Mouse (Mus musculus) forebrain, embryonic 11.5 days (tissue): Measurements from ENCODE around the gene Khk. TPM values are rescaled to one million over a fixed set of nuclear protein-coding genes. Genes with fewer than 3 reads are reported as not detected.

ENCODE experiments used
- ATAC-seq: fragments of 200-750 bp; cut with Nextera tagmentation; replicated peaks from 2 replicates; pipeline ENCODE4 v1.8.0; 2017; ENCODE audit warnings: moderate TSS enrichment; ENCODE audit not compliant: low FRiP score
- DNase-seq: peaks from one replicate; pipeline ENCODE4 v3.0.0-alpha.2; 2017; ENCODE audit warnings: low spot score
- H3K27ac ChIP-seq: fragments of 300-500 bp; sonication (generic); 2 replicates; pipeline ENCODE4 v1.5.1; 2014; ENCODE audit warnings: low read depth, low read length
- H3K27me3 ChIP-seq: fragments of 300-500 bp; sonication (generic); 2 replicates; pipeline ENCODE4 v1.6.1; 2014; ENCODE audit warnings: mild to moderate bottlenecking, low read length, mixed read lengths; ENCODE audit not compliant: control insufficient read depth, insufficient read depth
- H3K36me3 ChIP-seq: fragments of 300-500 bp; sonication (generic); 2 replicates; pipeline ENCODE4 v1.6.1; 2014; ENCODE audit warnings: mild to moderate bottlenecking, low read length, moderate library complexity, mixed read lengths; ENCODE audit not compliant: control insufficient read depth, insufficient read depth
- H3K4me1 ChIP-seq: fragments of 300-500 bp; sonication (generic); replicated peaks from 2 replicates; pipeline ENCODE4 v1.6.1; 2014; ENCODE audit warnings: low read length, mixed read lengths; ENCODE audit not compliant: control insufficient read depth, insufficient read depth
- H3K4me2 ChIP-seq: fragments of 300-500 bp; sonication (generic); 2 replicates; pipeline ENCODE4 v1.6.1; 2014; ENCODE audit warnings: low read depth, mild to moderate bottlenecking, low read length, moderate library complexity, mixed read lengths; ENCODE audit not compliant: severe bottlenecking
- H3K4me3 ChIP-seq: fragments of 300-500 bp; sonication (generic); 2 replicates; pipeline ENCODE4 v1.5.1; 2014; ENCODE audit warnings: low read depth, low read length
- H3K9ac ChIP-seq: fragments of 300-500 bp; sonication (generic); 2 replicates; pipeline ENCODE4 v1.6.1; 2014; ENCODE audit warnings: low read length
- H3K9me3 ChIP-seq: fragments of 300-500 bp; sonication (generic); 2 replicates; pipeline ENCODE4 v1.6.1; 2016; ENCODE audit warnings: low read length, mixed read lengths; ENCODE audit not compliant: control insufficient read depth
- WGBS: fragments of 180-500 bp; shearing (Covaris S2); extraction: QIAGEN DNeasy Blood & Tissue Kit; methylation state at CpG from one replicate; pipeline ENCODE4 v1.1.7; 2014; 5-methylcytosine and 5-hydroxymethylcytosine counted together
- polyA plus RNA-seq: library from polyadenylated mRNA; unstranded; fragments of >200 nt; fragmentation: Nextera tagmentation; extraction: Ambion mirVana; gene quantifications from 2 replicates; pipeline ENCODE4 v1.2.1, GENCODE M21; 2014

Khk gene
- polyA plus RNA-seq, 1 experiment from 2014 or later: 7.1 TPM

DNA sequence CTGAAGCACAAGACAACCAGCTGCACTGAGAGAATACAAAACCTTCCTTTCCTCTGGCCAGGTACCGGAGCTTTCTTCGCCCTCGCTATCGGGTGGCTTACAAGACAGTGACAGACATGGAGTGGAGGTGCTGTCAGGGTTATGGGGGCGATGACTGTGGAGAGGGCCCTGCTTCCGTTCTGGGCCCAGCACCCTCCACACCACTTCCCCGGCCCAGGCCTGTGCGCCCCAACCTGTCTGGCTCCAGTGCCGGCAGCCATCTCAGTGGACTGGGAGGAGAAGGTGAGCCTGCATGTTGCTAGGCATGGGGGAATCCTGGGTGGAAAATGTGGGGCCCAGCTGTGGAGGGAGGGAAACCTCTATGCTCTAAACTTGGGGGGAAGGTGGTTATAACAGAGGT lies 5.8 kb upstream of the Khk start:
- DNase-seq: no peak
- Histone ChIP-seq H3K27ac (0 out of 2 replicates have a peak overlapping the region, but pooled peaks have one; percentile 8), H3K4me3 (peak overlapping the region; percentile 4; the same call in 1 of the 2 replicates), H3K9me3 (no peaks in the 10 kb centered on the region), H3K9ac (peak overlapping the region; percentile 14; the same call in 1 of the 2 replicates), H3K4me2 (peak overlapping the region; percentile 26; the same call in 1 of the 2 replicates), H3K36me3 (no peaks in the 10 kb centered on the region), H3K4me1 (peaks cover 13% of the 10 kb centered on the region; the same call in 1 of the 2 replicates), H3K27me3 (no peaks in the 10 kb centered on the region)
- peak; percentile 42 for ATAC-seq
- 67% methylated on average over 9 of the region's 9 CpGs for WGBS

DNA sequence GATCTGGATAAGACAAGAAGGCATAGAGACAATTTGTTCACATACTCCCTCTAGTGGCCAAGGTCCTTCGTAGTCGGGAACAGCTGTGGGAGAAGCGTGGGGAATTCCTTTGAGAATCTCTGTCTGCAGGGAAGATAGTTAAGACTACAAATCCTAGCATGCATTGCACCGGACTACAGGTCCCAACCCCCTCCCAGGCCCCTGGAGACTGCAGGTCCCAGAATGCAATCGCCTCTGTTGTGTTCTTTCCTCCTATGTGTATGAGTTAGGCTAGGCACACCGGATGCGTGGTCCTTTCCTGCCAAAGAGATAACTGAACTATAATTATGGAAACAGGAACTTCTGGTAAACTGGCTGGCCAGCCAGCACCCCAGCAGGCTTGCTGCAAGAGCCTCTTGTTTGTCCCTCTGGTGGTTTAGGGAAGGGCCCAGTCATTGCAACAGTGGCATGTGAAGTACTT lies 5.2 kb upstream of the Khk start:
- no peak overlapping the region; the same call in 1 of the 2 replicates for H3K4me3 ChIP-seq
- H3K27ac ChIP-seq: no peak overlapping the region
- H3K9ac ChIP-seq: no peak overlapping the region
- no peaks in the 10 kb centered on the region for H3K9me3 ChIP-seq
- H3K27me3 ChIP-seq: no peaks in the 10 kb centered on the region
- WGBS: 7% methylated on average over 7 of the region's 7 CpGs
- peak; percentile 88 for DNase-seq
- peak; percentile 85 for ATAC-seq
- no peaks in the 10 kb centered on the region for H3K36me3 ChIP-seq
- H3K4me2 ChIP-seq: peak overlapping the region; percentile 34; the same call in 1 of the 2 replicates
- peaks cover 16% of the 10 kb centered on the region; the same call in 1 of the 2 replicates for H3K4me1 ChIP-seq

GRCm38 (mm10) chr5:30916841-30917240 lies 4.4 kb upstream of the Khk start:
- 90% methylated on average over 9 of the region's 9 CpGs for WGBS
- H3K27ac ChIP-seq: no peak overlapping the region
- no peaks in the 10 kb centered on the region for H3K36me3 ChIP-seq
- ATAC-seq (no peak), DNase-seq (no peak)
- H3K4me3 ChIP-seq: no peak overlapping the region
- H3K27me3 ChIP-seq: no peaks in the 10 kb centered on the region
- H3K4me1 ChIP-seq: peaks cover 17% of the 10 kb centered on the region
- no peaks in the 10 kb centered on the region for H3K9me3 ChIP-seq
- no peak overlapping the region for H3K4me2 ChIP-seq
- no peak overlapping the region for H3K9ac ChIP-seq

DNA sequence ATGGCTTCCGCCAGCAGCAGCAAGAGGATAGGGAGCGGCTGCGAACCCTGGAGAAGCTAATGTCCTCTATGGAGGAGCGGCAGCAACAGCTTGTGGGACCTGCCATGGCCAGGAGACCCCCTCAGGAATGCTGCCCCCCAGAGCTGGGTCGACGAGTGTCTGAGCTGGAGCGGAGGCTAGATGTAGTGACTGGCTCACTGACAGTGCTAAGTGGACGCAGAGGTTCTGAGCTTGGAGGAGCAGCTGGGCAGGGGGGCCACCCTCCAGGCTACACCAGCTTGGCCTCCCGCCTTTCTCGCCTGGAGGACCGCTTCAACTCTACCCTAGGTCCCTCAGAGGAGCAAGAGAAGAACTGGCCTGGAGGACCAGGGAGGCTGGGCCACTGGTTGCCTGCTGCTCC lies 3.9 kb upstream of the Khk start:
- Histone ChIP-seq H3K4me2 (no peak overlapping the region), H3K27ac (no peak overlapping the region), H3K36me3 (no peaks in the 10 kb centered on the region), H3K27me3 (no peaks in the 10 kb centered on the region), H3K4me3 (no peak overlapping the region), H3K9ac (no peak overlapping the region), H3K4me1 (peaks cover 19% of the 10 kb centered on the region), H3K9me3 (no peaks in the 10 kb centered on the region)
- 94% methylated on average over 11 of the region's 11 CpGs for WGBS
- ATAC-seq: no peak
- no peak for DNase-seq

GRCm38 (mm10) chr5:30917891-30918670 lies 3.1 kb upstream of the Khk start:
- H3K4me1 ChIP-seq: peaks cover 19% of the 10 kb centered on the region
- H3K9ac ChIP-seq: no peak overlapping the region
- ATAC-seq (no peak), DNase-seq (no peak)
- no peak overlapping the region for H3K4me2 ChIP-seq
- WGBS: 83% methylated on average over 31 of the region's 31 CpGs
- no peaks in the 10 kb centered on the region for H3K9me3 ChIP-seq
- H3K4me3 ChIP-seq: no peak overlapping the region
- no peak overlapping the region for H3K27ac ChIP-seq
- no peaks in the 10 kb centered on the region for H3K36me3 ChIP-seq
- no peaks in the 10 kb centered on the region for H3K27me3 ChIP-seq

DNA sequence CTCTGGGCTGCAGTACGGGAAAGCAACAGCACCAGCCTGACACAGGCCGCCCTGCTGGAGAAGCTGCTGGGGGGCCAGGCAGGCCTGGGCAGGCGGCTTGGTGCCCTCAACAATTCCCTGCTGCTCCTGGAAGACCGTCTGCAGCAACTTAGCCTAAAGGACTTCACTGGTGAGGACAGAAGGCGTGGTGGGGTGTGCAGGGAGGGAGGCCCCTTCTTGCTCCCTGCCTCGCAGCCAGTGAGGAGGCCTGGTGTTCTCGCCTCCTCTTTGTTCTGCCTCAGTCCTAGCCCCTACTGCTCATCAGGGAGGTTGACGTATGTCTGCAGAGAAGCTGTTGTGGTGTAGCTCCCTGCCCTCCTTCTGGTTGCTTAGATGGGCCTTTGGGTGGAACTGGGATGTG lies 2.5 kb upstream of the Khk start:
- ATAC-seq: no peak
- 80% methylated on average over 8 of the region's 8 CpGs for WGBS
- Histone ChIP-seq H3K4me1 (peaks cover 17% of the 10 kb centered on the region), H3K4me2 (no peak overlapping the region), H3K27me3 (no peaks in the 10 kb centered on the region), H3K9me3 (no peaks in the 10 kb centered on the region), H3K36me3 (no peaks in the 10 kb centered on the region), H3K9ac (no peak overlapping the region), H3K4me3 (no peak overlapping the region), H3K27ac (no peak overlapping the region)
- DNase-seq: no peak

GRCm38 (mm10) chr5:30919831-30920614 lies 1.2 kb upstream of the Khk start:
- ATAC-seq (no peak), DNase-seq (no peak)
- Histone ChIP-seq H3K4me1 (peaks cover 14% of the 10 kb centered on the region), H3K27me3 (no peaks in the 10 kb centered on the region), H3K4me2 (no peak overlapping the region), H3K27ac (no peak overlapping the region), H3K4me3 (no peak overlapping the region), H3K9me3 (no peaks in the 10 kb centered on the region), H3K9ac (peak overlapping the region; percentile 24; the same call in 1 of the 2 replicates), H3K36me3 (no peaks in the 10 kb centered on the region)
- WGBS: 67% methylated on average over 11 of the region's 11 CpGs

- Histone ChIP-seq H3K36me3 (no peaks in the 10 kb centered on the region), H3K4me3 (no peak overlapping the region), H3K9ac (no peak overlapping the region; the same call in 1 of the 2 replicates), H3K4me1 (peaks cover 13% of the 10 kb centered on the region), H3K4me2 (0 out of 2 replicates have a peak overlapping the region, but pooled peaks have one; percentile 77), H3K27me3 (no peaks in the 10 kb centered on the region), H3K9me3 (no peaks in the 10 kb centered on the region), H3K27ac (no peak overlapping the region)
- peak; percentile 55 for DNase-seq
- ATAC-seq: peak; percentile 11
- 66% methylated on average over 19 of the region's 19 CpGs for WGBS
These were observed 610 bp upstream of the Khk start for GRCm38 (mm10) chr5:30920621-30921020.
